Mouse (Mus musculus): ENCODE measurements around the gene Gpr65.
"Not testable (repeated sequence)": the region's sequence is repeated elsewhere in the genome, so short reads cannot be mapped to it uniquely, and the experiment has no call there.

The Gpr65 gene

GRCm38 (mm10) chr12:98282776-98283486 lies 14.5 kb downstream of the Gpr65 start:
- DNase-seq (ENCODE audit: low spot score) = no peak

DNA sequence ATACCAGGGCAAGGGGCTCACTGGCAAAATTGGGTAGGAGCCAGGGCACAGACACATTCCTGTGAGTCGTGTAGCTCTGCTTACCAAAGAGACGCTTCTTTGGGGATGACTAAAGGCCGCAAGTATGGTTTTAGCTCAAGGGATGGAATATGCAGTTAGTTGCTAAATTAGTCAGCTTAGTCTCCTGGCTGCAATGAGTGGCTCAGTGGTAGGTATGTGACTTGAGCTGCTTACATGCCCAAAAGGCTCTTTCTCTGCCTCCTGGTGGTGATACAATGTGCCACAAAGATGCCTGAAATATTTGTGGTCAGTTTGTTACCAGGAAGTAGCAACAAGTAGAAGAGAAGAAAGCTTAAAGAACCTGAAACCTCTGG lies 15.0 kb downstream of the Gpr65 start:
- no peak for DNase-seq (ENCODE audit: low spot score)

- DNase-seq (ENCODE audit: low spot score) = no peak
Measured at GRCm38 (mm10) chr12:98284477-98284876, 16.0 kb downstream of the Gpr65 start.

- DNase-seq (ENCODE audit: low spot score) = no peak
Measured at GRCm38 (mm10) chr12:98290475-98290874, 22.0 kb downstream of the Gpr65 start.

DNA sequence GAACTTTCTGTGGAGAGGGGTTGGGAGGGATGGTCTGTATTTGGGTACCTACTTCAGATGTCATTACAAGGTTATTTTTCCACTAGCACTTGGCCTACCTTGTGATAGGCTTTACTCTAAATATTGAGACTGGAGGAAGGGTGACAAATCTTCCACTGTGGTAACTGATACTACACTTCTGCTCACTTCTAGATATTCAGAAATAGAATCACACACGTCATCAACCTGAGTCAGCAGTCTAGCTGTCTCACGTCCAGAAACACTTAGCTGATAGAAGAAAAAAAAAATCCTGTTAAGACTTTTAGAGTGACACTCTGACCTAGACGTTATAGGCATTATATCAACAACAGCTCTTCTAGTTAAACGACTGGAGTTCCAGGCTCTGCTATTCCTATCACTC lies 23.8 kb downstream of the Gpr65 start:
- no peak for DNase-seq (ENCODE audit: low spot score)

DNA sequence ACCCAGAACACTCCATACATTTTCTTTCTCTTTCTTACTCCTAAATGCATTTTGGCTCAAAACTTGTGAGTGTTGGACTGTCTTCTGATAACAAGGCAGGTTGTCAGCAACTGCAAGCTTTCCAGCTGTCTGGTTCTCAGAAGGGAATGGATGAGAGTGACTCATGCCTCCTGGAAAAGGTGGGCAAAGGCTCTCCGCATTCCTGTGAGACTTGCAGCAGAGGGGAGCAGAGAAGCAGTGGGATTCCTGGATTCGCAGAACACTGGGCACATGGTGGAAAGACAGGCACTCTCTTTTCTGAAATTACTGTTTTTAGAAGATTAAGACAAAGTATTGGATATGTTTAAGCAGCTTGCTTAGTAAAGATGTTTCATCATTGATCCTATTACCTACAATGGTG lies 25.8 kb downstream of the Gpr65 start:
- DNase-seq (ENCODE audit: low spot score) = no peak

GRCm38 (mm10) chr12:98301980-98302379 lies 33.5 kb downstream of the Gpr65 start:
- DNase-seq (ENCODE audit: low spot score) = no peak

DNA sequence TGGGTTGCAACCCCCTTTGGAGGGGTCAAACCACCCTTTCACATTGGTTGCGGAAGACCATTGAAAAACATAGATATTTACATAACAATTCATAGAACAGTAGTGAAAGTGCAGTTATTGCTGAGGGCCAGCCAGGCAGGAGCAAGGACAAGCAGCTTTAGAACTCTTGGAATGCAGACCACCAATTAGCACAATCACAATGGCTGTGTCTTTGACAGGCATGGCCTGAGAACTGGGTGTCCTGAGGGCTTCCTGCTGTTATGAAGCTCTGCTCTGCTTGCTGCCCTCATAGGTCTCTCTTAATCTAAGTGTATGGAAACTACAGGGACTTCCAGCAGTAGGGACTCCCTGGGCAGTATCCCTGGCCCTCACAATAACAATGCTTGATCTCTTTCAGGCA lies 34.6 kb downstream of the Gpr65 start:
- DNase-seq (ENCODE audit: low spot score) = no peak

DNA sequence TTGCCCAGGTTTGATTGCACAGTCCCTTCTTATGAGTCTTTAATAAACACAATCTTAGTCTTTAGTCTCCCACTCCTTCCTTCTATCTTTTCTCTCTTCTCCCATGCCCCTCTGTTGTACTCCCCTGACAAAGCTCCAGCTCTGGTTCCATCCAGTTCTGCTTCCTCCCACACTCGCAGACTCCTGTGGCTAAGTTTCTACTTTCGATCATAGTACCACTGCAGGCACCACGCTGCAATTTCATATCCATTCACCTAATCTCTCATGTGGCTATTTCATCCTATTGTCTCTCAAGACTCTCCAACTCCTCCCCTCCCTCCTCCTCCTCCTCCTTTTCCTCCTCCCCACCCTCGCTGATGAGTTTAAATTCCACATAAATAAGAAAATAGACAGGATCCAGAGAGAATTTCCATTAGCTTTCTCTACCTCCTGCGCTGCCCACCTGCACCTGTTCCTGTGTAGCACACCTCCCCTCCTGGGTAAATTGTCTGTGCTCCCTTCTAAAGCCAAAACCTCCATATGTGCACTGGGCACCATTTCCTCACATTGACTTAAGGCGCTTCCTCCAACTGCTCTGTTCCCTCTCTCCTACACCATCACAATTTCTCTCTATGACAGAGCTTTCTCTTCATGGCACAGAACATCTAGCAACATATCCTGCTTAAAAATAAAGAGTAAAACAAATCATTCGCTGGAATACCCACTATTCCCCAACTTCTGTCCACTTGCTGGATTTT lies 38.9 kb downstream of the Gpr65 start:
- no peak for DNase-seq (ENCODE audit: low spot score)

DNA sequence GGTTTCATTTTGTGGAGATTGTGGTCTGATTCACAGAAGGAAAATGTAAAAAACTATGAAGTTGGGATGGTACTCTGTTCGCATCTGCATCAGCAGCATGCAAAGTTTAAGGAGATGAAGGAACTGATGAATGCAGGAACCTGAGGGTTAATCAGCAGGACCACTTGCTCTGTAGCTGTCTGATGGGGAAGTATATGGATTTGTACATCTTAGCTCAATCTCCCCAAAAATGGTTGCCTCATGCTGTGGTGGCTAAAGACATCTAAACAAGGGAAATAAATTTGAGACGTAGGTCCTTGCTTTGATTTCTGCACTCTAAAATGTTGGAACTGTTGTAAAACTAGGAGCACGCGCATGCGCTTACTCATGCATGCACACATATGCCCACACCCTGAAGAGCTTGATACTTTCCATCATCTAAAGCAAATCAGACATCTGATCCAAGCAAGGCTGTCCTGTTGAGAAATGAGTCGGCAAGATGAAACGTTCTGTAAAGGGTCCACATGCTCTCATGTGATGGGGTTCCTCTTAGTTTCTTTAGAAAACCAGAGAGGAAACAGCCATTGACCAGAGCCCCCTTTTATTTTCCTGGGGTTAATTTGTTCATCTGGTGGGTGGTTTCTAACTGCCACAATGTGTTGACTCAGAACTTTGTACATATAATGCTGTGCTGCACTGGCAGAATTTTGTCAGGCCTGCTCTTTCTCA lies 43.1 kb downstream of the Gpr65 start:
- DNase-seq (ENCODE audit: low spot score) = no peak

DNA sequence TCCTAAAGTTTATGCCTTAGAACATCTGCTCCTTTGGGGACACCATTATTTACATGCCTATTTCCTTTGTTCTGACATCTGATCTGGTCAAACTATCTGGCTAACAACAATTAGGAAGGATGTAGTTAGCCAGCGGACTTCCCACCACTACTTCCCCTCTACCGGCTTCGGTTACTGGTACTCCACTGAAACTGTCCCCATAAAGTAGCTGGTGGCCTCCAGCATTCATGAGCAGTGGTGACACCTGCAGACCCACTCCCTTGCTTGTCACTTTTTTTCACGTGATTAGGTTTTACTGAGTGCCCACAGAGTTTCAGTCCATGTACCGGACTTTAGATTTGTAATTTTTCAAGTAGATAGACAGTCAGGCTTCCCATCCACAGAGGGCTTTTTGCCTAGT lies 47.5 kb downstream of the Gpr65 start:
- no peak for DNase-seq (ENCODE audit: low spot score)

DNA sequence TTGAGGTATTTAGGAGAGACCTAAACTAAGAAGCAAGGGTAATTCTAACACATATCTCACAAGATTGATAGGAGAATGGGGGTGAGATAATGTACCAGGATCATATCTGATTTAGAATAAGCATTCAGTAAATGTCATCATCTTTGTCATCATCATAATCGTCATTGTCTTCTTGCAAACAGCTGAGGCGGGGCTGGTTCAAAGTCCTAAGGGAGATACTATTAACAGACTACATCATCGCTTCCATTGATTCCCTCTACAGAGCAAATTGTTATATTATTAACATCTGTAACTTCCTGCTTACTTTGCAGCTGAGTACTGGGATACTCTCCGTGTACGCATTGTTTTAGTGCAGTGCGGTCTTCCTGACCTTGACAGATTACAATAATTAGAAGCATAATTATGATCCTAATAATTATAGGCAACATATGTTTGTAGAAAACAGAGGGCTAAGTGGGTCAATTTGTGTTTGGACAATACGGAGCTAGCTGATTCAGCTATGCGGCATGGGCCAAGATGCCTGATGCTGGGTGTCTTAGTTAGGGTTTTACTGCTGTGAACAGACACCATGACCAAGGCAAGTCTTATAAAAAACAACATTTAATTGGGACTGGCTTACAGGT lies 49.4 kb downstream of the Gpr65 start:
- no peak for DNase-seq (ENCODE audit: low spot score)

DNA sequence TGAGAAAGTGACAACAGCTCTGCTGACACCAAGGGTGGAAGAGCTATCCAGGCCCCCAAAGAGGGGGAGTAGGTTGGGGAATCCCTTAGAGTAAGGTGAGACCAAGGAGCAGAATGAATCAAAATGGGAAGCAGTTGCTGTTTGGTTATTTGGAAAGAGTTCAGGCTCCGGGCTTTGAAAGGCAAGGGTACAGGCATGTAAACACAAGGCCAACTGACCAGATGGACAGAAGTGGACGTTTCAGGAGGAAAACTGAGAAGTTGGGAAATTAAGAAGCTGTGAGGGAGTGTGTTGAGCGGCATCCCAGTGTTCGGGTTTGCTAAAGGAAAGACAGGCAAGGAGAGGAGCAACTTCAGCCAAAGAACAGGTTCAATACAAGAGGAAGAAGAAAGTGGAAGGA lies 54.0 kb downstream of the Gpr65 start:
- DNase-seq (ENCODE audit: low spot score) = no peak

DNA sequence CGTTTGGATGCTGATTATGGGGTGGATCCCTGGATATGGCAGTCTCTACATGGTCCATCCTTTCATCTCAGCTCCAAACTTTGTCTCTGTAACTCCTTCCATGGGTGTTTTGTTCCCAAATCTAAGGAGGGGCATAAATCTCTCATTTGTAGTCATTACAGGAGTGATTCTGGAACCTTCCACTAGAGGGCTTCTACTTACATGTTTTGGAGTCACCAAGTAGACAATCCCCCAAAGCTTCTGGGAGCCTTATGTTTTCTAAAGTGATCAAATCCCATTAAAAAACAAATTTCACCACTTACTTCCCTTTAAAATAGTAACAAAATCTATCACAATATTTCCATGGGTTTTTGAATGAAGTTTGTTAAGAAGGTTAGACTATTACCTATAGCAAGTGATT lies 55.7 kb downstream of the Gpr65 start:
- DNase-seq (ENCODE audit: low spot score) = not testable (repeated sequence)
